Mouse (Mus musculus): ENCODE data around the gene Nup188. TPM values are rescaled to one million over a fixed set of nuclear protein-coding genes. Genes with fewer than 3 reads are reported as not detected.
A peak's percentile ranks its signal among the peaks of the same experiment; 100 is the strongest.

The Nup188 gene
- polyA plus RNA-seq, 1 experiment from 2014 or later = 34.4 TPM

DNA sequence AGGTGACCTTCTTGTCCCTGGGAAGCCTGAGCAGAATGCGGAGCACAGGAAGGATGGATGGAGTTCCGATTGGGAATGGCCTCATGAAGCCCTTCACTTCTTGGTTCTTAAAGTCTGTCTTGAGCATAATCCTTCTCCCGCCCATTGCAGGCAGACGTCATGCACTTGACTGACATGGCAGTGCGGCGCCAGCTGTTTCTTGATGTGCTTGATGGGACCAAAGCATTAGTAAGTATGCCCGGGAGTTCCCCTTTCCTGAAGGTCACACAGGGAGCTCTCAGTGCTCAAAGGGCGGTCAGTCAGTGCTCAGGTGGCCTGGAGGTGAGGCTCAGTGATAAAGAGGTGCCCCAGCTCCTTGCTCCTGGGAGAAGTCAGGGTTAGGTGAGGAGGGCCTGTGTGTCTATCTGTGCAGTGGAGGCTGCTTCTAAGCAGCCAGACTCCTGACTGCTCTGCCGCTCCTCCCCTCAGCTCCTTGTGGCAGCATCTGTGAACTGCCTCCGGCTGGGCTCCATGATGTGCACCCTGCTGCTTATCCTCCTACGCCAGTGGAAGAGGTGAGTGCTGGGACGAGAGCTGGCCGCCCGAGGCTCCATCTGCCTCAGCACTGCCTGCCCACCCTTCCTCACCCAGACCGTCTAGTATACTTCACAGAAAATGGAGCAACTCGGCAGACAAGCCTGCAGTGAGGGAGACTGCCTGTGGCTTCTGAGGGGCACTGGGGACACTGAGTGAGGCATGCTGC is 50.1 kb downstream of the Nup188 start:
- H3K27ac ChIP-seq (ENCODE audit: poor library complexity, severe bottlenecking) = no peak overlapping the region
- H3K9me3 ChIP-seq (replicated peaks) = no peaks in the 10 kb centered on the region
- no peak for ATAC-seq (ENCODE audit: insufficient number of reproducible peaks, low FRiP score)
- WGBS = 78% methylated on average over 16 of the region's 16 CpGs
- H3K4me1 ChIP-seq (replicated peaks) = 0 out of 2 replicates have a peak, but pooled peaks cover 5% of the 10 kb centered on the region
- no peak overlapping the region for H3K4me2 ChIP-seq
- H3K36me3 ChIP-seq = peaks cover 96% of the 10 kb centered on the region
- H3K27me3 ChIP-seq (replicated peaks) = no peaks in the 10 kb centered on the region
- H3K9ac ChIP-seq = no peak overlapping the region
- no peak overlapping the region for H3K4me3 ChIP-seq

GRCm38 (mm10) chr2:30337179-30337578 is 51.0 kb downstream of the Nup188 start:
- 0 out of 2 replicates have a peak, but pooled peaks cover 5% of the 10 kb centered on the region for H3K4me1 ChIP-seq (replicated peaks)
- H3K9ac ChIP-seq = no peak overlapping the region
- H3K27ac ChIP-seq (ENCODE audit: poor library complexity, severe bottlenecking) = no peak overlapping the region
- ATAC-seq (ENCODE audit: insufficient number of reproducible peaks, low FRiP score) = no peak
- H3K9me3 ChIP-seq (replicated peaks) = no peaks in the 10 kb centered on the region
- H3K36me3 ChIP-seq = peaks cover 96% of the 10 kb centered on the region
- 55% methylated on average over 12 of the region's 12 CpGs for WGBS
- no peak overlapping the region for H3K4me2 ChIP-seq
- H3K27me3 ChIP-seq (replicated peaks) = no peaks in the 10 kb centered on the region
- no peak overlapping the region for H3K4me3 ChIP-seq

- Histone ChIP-seq H3K9me3 (replicated peaks) (no peaks in the 10 kb centered on the region), H3K9ac (no peak overlapping the region), H3K4me2 (no peak overlapping the region), H3K4me3 (no peak overlapping the region), H3K36me3 (peaks cover 96% of the 10 kb centered on the region), H3K4me1 (replicated peaks) (peaks cover 22% of the 10 kb centered on the region), H3K27me3 (replicated peaks) (no peaks in the 10 kb centered on the region), H3K27ac (ENCODE audit: poor library complexity, severe bottlenecking) (no peak overlapping the region)
- WGBS = 83% methylated on average over 3 of the region's 3 CpGs
- ATAC-seq (ENCODE audit: insufficient number of reproducible peaks, low FRiP score) = no peak
These were observed 55.9 kb downstream of the Nup188 start for GRCm38 (mm10) chr2:30342061-30342460.

- Histone ChIP-seq H3K4me1 (replicated peaks) (peaks cover 18% of the 10 kb centered on the region), H3K27me3 (replicated peaks) (no peaks in the 10 kb centered on the region), H3K9me3 (replicated peaks) (no peaks in the 10 kb centered on the region), H3K4me2 (no peak overlapping the region), H3K27ac (ENCODE audit: poor library complexity, severe bottlenecking) (no peak overlapping the region), H3K36me3 (peaks cover 96% of the 10 kb centered on the region), H3K9ac (no peak overlapping the region), H3K4me3 (no peak overlapping the region)
- no peak for ATAC-seq (ENCODE audit: insufficient number of reproducible peaks, low FRiP score)
- 91% methylated on average over 7 of the region's 7 CpGs for WGBS
These were observed 56.3 kb downstream of the Nup188 start for GRCm38 (mm10) chr2:30342544-30342943.

- H3K4me3 ChIP-seq = no peak overlapping the region
- H3K27me3 ChIP-seq (replicated peaks) = no peaks in the 10 kb centered on the region
- H3K4me1 ChIP-seq (replicated peaks) = peaks cover 18% of the 10 kb centered on the region
- 76% methylated on average over 14 of the region's 14 CpGs for WGBS
- H3K27ac ChIP-seq (ENCODE audit: poor library complexity, severe bottlenecking) = peak overlapping the region; percentile 60
- H3K9ac ChIP-seq = no peak overlapping the region
- no peaks in the 10 kb centered on the region for H3K9me3 ChIP-seq (replicated peaks)
- 0 out of 2 replicates have a peak, but pooled peaks have one; percentile 24 for ATAC-seq (ENCODE audit: insufficient number of reproducible peaks, low FRiP score)
- H3K36me3 ChIP-seq = peaks cover 99% of the 10 kb centered on the region
- H3K4me2 ChIP-seq = no peak overlapping the region
These were observed 57.5 kb downstream of the Nup188 start for GRCm38 (mm10) chr2:30343601-30344137.

DNA sequence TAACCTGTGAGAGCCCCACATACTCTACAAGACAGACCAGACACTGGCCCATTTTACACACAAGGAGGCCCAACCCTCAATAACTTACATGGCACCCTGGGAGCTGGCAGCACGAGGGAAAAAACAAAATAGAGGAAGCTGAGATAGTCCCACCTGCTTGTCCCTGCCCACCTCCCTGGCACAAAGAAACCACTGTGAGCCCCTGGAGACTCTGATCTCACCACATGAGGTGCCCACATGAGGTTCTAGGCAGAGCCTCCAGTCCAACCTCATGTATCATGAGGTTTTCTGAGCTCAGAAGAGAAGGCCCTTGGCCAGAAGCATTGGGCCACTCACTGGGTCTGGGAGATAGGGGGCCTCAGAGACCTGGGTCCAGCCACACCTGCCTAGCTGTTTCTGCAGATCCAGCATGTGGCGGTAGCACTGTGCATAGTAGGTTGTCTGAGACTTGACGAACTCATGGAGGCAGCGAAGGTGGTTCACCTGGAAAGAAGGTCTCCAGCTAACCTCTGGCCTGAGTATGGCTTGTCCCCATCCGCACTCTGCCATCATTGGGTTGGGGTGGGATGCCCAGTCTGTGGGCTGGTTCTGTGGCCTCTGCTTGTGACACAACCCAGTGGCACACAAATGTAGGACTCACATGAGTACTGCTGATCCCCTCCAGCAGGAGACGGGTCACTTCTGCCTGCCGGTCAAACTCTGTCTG is 59.9 kb downstream of the Nup188 start:
- no peak overlapping the region for H3K9ac ChIP-seq
- H3K4me2 ChIP-seq = no peak overlapping the region
- WGBS = 91% methylated on average over 7 of the region's 7 CpGs
- H3K27me3 ChIP-seq (replicated peaks) = no peaks in the 10 kb centered on the region
- H3K4me1 ChIP-seq (replicated peaks) = peaks cover 18% of the 10 kb centered on the region
- H3K4me3 ChIP-seq = no peak overlapping the region
- peaks cover 99% of the 10 kb centered on the region for H3K36me3 ChIP-seq
- no peak overlapping the region for H3K27ac ChIP-seq (ENCODE audit: poor library complexity, severe bottlenecking)
- no peaks in the 10 kb centered on the region for H3K9me3 ChIP-seq (replicated peaks)
- no peak for ATAC-seq (ENCODE audit: insufficient number of reproducible peaks, low FRiP score)

GRCm38 (mm10) chr2:30349196-30349595 is 63.0 kb downstream of the Nup188 start:
- 82% methylated on average over 6 of the region's 6 CpGs for WGBS
- Histone ChIP-seq H3K9me3 (replicated peaks) (no peaks in the 10 kb centered on the region), H3K27ac (ENCODE audit: poor library complexity, severe bottlenecking) (no peak overlapping the region), H3K4me2 (no peak overlapping the region), H3K27me3 (replicated peaks) (no peaks in the 10 kb centered on the region), H3K36me3 (peaks cover 92% of the 10 kb centered on the region), H3K4me1 (replicated peaks) (peaks cover 8% of the 10 kb centered on the region), H3K4me3 (no peak overlapping the region), H3K9ac (no peak overlapping the region)
- no peak for ATAC-seq (ENCODE audit: insufficient number of reproducible peaks, low FRiP score)

- Histone ChIP-seq H3K36me3 (peaks cover 82% of the 10 kb centered on the region), H3K27ac (ENCODE audit: poor library complexity, severe bottlenecking) (no peak overlapping the region), H3K9ac (no peak overlapping the region), H3K4me1 (replicated peaks) (peaks cover 15% of the 10 kb centered on the region), H3K27me3 (replicated peaks) (no peaks in the 10 kb centered on the region), H3K4me2 (no peak overlapping the region), H3K9me3 (replicated peaks) (no peaks in the 10 kb centered on the region), H3K4me3 (no peak overlapping the region)
- WGBS = 71% methylated on average over 2 of the region's 2 CpGs
- ATAC-seq (ENCODE audit: insufficient number of reproducible peaks, low FRiP score) = no peak
These were observed 65.0 kb downstream of the Nup188 start for GRCm38 (mm10) chr2:30351149-30351548.

DNA sequence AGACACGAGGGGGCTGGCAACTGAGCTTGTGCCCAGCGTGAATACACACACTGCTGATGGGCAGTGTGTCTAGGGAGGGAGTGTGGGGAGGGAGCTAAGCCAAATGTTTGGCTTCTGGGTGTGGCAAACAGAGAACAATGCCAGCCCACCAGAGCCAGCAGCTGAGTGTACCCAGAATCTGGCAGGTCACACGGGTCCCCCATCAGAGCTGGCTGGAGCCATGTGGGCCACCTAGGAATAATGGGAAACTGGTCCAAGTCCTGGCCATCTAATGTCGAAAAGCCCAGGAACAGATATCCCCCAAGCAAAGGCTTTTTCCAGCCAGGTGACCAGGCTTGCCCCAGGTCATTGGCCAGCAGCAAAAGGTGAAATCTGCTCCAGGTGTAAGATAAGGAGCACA is 69.7 kb downstream of the Nup188 start:
- no peaks in the 10 kb centered on the region for H3K9me3 ChIP-seq (replicated peaks)
- peaks cover 36% of the 10 kb centered on the region for H3K36me3 ChIP-seq
- no peak overlapping the region for H3K27ac ChIP-seq (ENCODE audit: poor library complexity, severe bottlenecking)
- H3K9ac ChIP-seq = peak overlapping the region; percentile 92; the same call in 1 of the 2 replicates
- no peak overlapping the region for H3K4me3 ChIP-seq
- no peak overlapping the region for H3K4me2 ChIP-seq
- ATAC-seq (ENCODE audit: insufficient number of reproducible peaks, low FRiP score) = no peak
- WGBS = 65% methylated on average over 4 of the region's 4 CpGs
- H3K27me3 ChIP-seq (replicated peaks) = no peaks in the 10 kb centered on the region
- peaks cover 44% of the 10 kb centered on the region for H3K4me1 ChIP-seq (replicated peaks)

- peaks cover 32% of the 10 kb centered on the region for H3K36me3 ChIP-seq
- no peaks in the 10 kb centered on the region for H3K9me3 ChIP-seq (replicated peaks)
- H3K4me1 ChIP-seq (replicated peaks) = peaks cover 44% of the 10 kb centered on the region
- no peak for ATAC-seq (ENCODE audit: insufficient number of reproducible peaks, low FRiP score)
- H3K4me2 ChIP-seq = no peak overlapping the region
- no peaks in the 10 kb centered on the region for H3K27me3 ChIP-seq (replicated peaks)
- peak overlapping the region; percentile 92; the same call in 1 of the 2 replicates for H3K9ac ChIP-seq
- H3K4me3 ChIP-seq = no peak overlapping the region
- 43% methylated on average over 4 of the region's 4 CpGs for WGBS
- peak overlapping the region; percentile 91; the same call in 1 of the 2 replicates for H3K27ac ChIP-seq (ENCODE audit: poor library complexity, severe bottlenecking)
These were observed 70.1 kb downstream of the Nup188 start for GRCm38 (mm10) chr2:30356266-30356665.

- H3K9ac ChIP-seq = peak overlapping the region; percentile 92
- WGBS = 55% methylated on average over 9 of the region's 9 CpGs
- peak overlapping the region; percentile 91 for H3K27ac ChIP-seq (ENCODE audit: poor library complexity, severe bottlenecking)
- H3K27me3 ChIP-seq (replicated peaks) = no peaks in the 10 kb centered on the region
- H3K9me3 ChIP-seq (replicated peaks) = no peaks in the 10 kb centered on the region
- H3K4me3 ChIP-seq = no peak overlapping the region
- H3K4me2 ChIP-seq = peak overlapping the region; percentile 92
- ATAC-seq (ENCODE audit: insufficient number of reproducible peaks, low FRiP score) = no peak
- H3K4me1 ChIP-seq (replicated peaks) = peaks cover 44% of the 10 kb centered on the region
- H3K36me3 ChIP-seq = peaks cover 31% of the 10 kb centered on the region
These were observed 70.7 kb downstream of the Nup188 start for GRCm38 (mm10) chr2:30356906-30357305.
